Mouse (Mus musculus) MEL (cell line): ENCODE results near the gene Tanc1. TPM values are rescaled to one million over a fixed set of nuclear protein-coding genes. Genes with fewer than 3 reads are reported as not detected.

ENCODE experiments used
- DNase-seq: peaks from one replicate; pipeline ENCODE4 v3.0.0; 2011; ENCODE audit warnings: low read depth, low spot score
- H3K27ac ChIP-seq: 2 replicates; pipeline ENCODE4 v1.5.1; 2012; ENCODE audit warnings: low read depth, mild to moderate bottlenecking, control low read depth, low read length, moderate library complexity; ENCODE audit not compliant: control insufficient read depth
- H3K27me3 ChIP-seq, 2 experiments: fragments of 150-350 bp in 1 of 2; sonication (generic) in 1 of 2; 2 replicates each; pipeline ENCODE4 v1.6.1; 2012; ENCODE audit warnings: low read length in 2 of 2, mild to moderate bottlenecking in 2 of 2, improper control_type of control experiment in 1 of 2, moderate library complexity in 1 of 2; ENCODE audit not compliant: insufficient read depth in 2 of 2, control insufficient read depth in 1 of 2
- H3K36me3 ChIP-seq, 2 experiments: 2 replicates each; pipeline ENCODE4 v1.6.1; 2012 to 2014; ENCODE audit warnings: low read length in 2 of 2, improper control_type of control experiment in 1 of 2, inconsistent platforms in 1 of 2, mild to moderate bottlenecking in 1 of 2; ENCODE audit not compliant: insufficient read depth in 2 of 2, control insufficient read depth in 1 of 2
- H3K4me1 ChIP-seq, 2 experiments: fragments of 150-350 bp in 1 of 2; sonication (generic) in 1 of 2; 2 replicates each; pipeline ENCODE4 v1.6.1; 2012; ENCODE audit warnings: low read length in 2 of 2, improper control_type of control experiment in 1 of 2, mild to moderate bottlenecking in 1 of 2; ENCODE audit not compliant: insufficient read depth in 2 of 2, control insufficient read depth in 1 of 2
- H3K4me3 ChIP-seq, 2 experiments: fragments of 150-350 bp in 1 of 2; sonication (generic) in 1 of 2; 2 replicates each; pipeline ENCODE4 v1.5.1; 2012; ENCODE audit warnings: low read depth in 2 of 2, low read length in 2 of 2, mild to moderate bottlenecking in 2 of 2, moderate library complexity in 2 of 2, control low read depth in 1 of 2, improper control_type of control experiment in 1 of 2; ENCODE audit not compliant: control insufficient read depth in 1 of 2, insufficient read depth in 1 of 2
- H3K79me2 ChIP-seq: 2 replicates; pipeline ENCODE4 v1.6.1; 2012; ENCODE audit warnings: mild to moderate bottlenecking, low read length, moderate library complexity; ENCODE audit not compliant: control insufficient read depth, poor library complexity, insufficient read depth
- H3K9ac ChIP-seq: 2 replicates; pipeline ENCODE4 v1.6.1; 2012; ENCODE audit warnings: low read depth, mild to moderate bottlenecking, control low read depth, low read length, moderate library complexity; ENCODE audit not compliant: control insufficient read depth, poor library complexity, severe bottlenecking
- H3K9me3 ChIP-seq: fragments of 150-350 bp; sonication (generic); replicated peaks from 2 replicates; pipeline ENCODE4 v1.6.1; 2012; ENCODE audit warnings: mild to moderate bottlenecking, low read length, improper control_type of control experiment, moderate library complexity; ENCODE audit not compliant: insufficient read depth
- CHD1 ChIP-seq: IDR thresholded peaks from 2 replicates; pipeline ENCODE4 v1.6.1; 2012; ENCODE audit warnings: low read depth, mild to moderate bottlenecking, inconsistent platforms, low read length, improper control_type of control experiment
- CTCF ChIP-seq, 3 experiments: IDR thresholded peaks in 2 of 3; conservative IDR thresholded peaks in 1 of 3; 2 replicates each; pipeline ENCODE4 v1.5.1; 2011 to 2012; ENCODE audit warnings: low read length in 3 of 3, low read depth in 2 of 3, mild to moderate bottlenecking in 2 of 3, improper control_type of control experiment in 1 of 3, inconsistent platforms in 1 of 3, mixed read lengths in 1 of 3, moderate library complexity in 1 of 3; ENCODE audit not compliant: control insufficient read depth in 1 of 3, insufficient read depth in 1 of 3, poor library complexity in 1 of 3, severe bottlenecking in 1 of 3
- E2F4 ChIP-seq: IDR thresholded peaks from 2 replicates; pipeline ENCODE4 v1.6.1; 2011; ENCODE audit warnings: low read depth, low read length, improper control_type of control experiment, borderline replicate concordance
- ELF1 ChIP-seq: IDR thresholded peaks from 2 replicates; pipeline ENCODE4 v1.6.1; 2014; ENCODE audit warnings: low read depth, mild to moderate bottlenecking, inconsistent platforms, low read length, improper control_type of control experiment, moderate library complexity
- GABPA ChIP-seq: IDR thresholded peaks from 2 replicates; pipeline ENCODE4 v1.6.1; 2012; ENCODE audit warnings: low read depth, mild to moderate bottlenecking, inconsistent platforms, low read length, improper control_type of control experiment, moderate library complexity
- HCFC1 ChIP-seq: IDR thresholded peaks from 2 replicates; pipeline ENCODE4 v1.6.1; 2012; ENCODE audit warnings: low read depth, mild to moderate bottlenecking, inconsistent platforms, low read length, improper control_type of control experiment, moderate library complexity
- JUND ChIP-seq: IDR thresholded peaks from 2 replicates; pipeline ENCODE4 v1.6.1; 2011; ENCODE audit warnings: low read depth, mild to moderate bottlenecking, improper control_type of control experiment, low read length
- MAFK ChIP-seq: IDR thresholded peaks from 2 replicates; pipeline ENCODE4 v1.6.1; 2011; ENCODE audit warnings: low read depth, mild to moderate bottlenecking, low read length, improper control_type of control experiment, borderline replicate concordance
- MAX ChIP-seq: IDR thresholded peaks from 2 replicates; pipeline ENCODE4 v1.6.1; 2011; ENCODE audit warnings: low read length, improper control_type of control experiment
- MAZ ChIP-seq: IDR thresholded peaks from 2 replicates; pipeline ENCODE4 v1.6.1; 2012; ENCODE audit warnings: low read depth, mild to moderate bottlenecking, inconsistent platforms, low read length, improper control_type of control experiment
- MEF2A ChIP-seq: IDR thresholded peaks from 2 replicates; pipeline ENCODE4 v1.6.1; 2014; ENCODE audit warnings: low read depth, mild to moderate bottlenecking, inconsistent platforms, low read length, improper control_type of control experiment; ENCODE audit not compliant: poor library complexity, insufficient replicate concordance, severe bottlenecking; ENCODE audit errors: extremely low read depth
- MYC ChIP-seq: IDR thresholded peaks from 2 replicates; pipeline ENCODE4 v1.6.1; 2011; ENCODE audit warnings: low read depth, mild to moderate bottlenecking, low read length, improper control_type of control experiment, moderate library complexity
- NELFE ChIP-seq: IDR thresholded peaks from 2 replicates; pipeline ENCODE4 v1.6.1; 2011; ENCODE audit warnings: low read depth, low read length, improper control_type of control experiment
- POLR2AphosphoS2 ChIP-seq: IDR thresholded peaks from 2 replicates; pipeline ENCODE4 v1.6.1; 2011; ENCODE audit warnings: low read length, improper control_type of control experiment
- RAD21 ChIP-seq: IDR thresholded peaks from 2 replicates; pipeline ENCODE4 v1.6.1; 2011; ENCODE audit warnings: mild to moderate bottlenecking, low read depth, low read length, improper control_type of control experiment
- TAL1 ChIP-seq: IDR thresholded peaks from 2 replicates; pipeline ENCODE4 v1.6.1; 2012; ENCODE audit warnings: mild to moderate bottlenecking, inconsistent platforms, low read length, moderate library complexity, mixed read lengths
- TBP ChIP-seq: IDR thresholded peaks from 2 replicates; pipeline ENCODE4 v1.8.0; 2011; ENCODE audit warnings: low read depth, low read length, improper control_type of control experiment
- UBTF ChIP-seq: IDR thresholded peaks from 2 replicates; pipeline ENCODE4 v1.6.1; 2012; ENCODE audit warnings: low read depth, mild to moderate bottlenecking, inconsistent platforms, low read length, improper control_type of control experiment, moderate library complexity, borderline replicate concordance; ENCODE audit not compliant: insufficient read depth
- USF2 ChIP-seq, 2 experiments: IDR thresholded peaks; 2 replicates each; pipeline ENCODE4 v1.6.1; 2011 to 2012; ENCODE audit warnings: improper control_type of control experiment in 2 of 2, low read length in 2 of 2, borderline replicate concordance in 1 of 2, inconsistent platforms in 1 of 2, low read depth in 1 of 2, mild to moderate bottlenecking in 1 of 2; ENCODE audit not compliant: insufficient read depth in 1 of 2
- ZC3H11A ChIP-seq: IDR thresholded peaks from 2 replicates; pipeline ENCODE4 v1.6.1; 2012; ENCODE audit warnings: low read depth, mild to moderate bottlenecking, inconsistent platforms, low read length, improper control_type of control experiment
- ZMIZ1 ChIP-seq: IDR thresholded peaks from 2 replicates; pipeline ENCODE4 v1.6.1; 2012; ENCODE audit warnings: low read depth, mild to moderate bottlenecking, inconsistent platforms, low read length, improper control_type of control experiment, moderate library complexity
- polyA plus RNA-seq, 2 experiments: library from polyadenylated mRNA; stranded (reverse) in 1 of 2; unstranded in 1 of 2; fragments of >175 nt in 1 of 2; fragments of >200 nt in 1 of 2; gene quantifications; 2 replicates each; pipeline versions ENCODE4 v1.2.1 to v1.2.4; 2012; ENCODE audit warnings: low replicate concordance in 2 of 2, low read depth in 1 of 2; ENCODE audit not compliant: insufficient read length in 2 of 2, insufficient read depth in 1 of 2, missing spikeins in 1 of 2
- total RNA-seq: library from RNA; depleted of rRNA; stranded (reverse); fragments of 300-350 nt; gene quantifications from 2 replicates; pipeline ENCODE4 v1.2.3, GENCODE M21; 2012

Tanc1 gene
- total and polyA plus RNA-seq, 3 experiments, result 0.54 to 0.78 TPM; not detected in 1

- TF ChIP-seq MAZ, result no peak
- TF ChIP-seq CTCF (IDR thresholded peaks at IDR 0.05 in 2 of 3, conservative IDR thresholded peaks at IDR 0.05 in 1 of 3; ENCODE audit: control insufficient read depth in 1 of 3, insufficient read depth in 1 of 3, low read depth in 2 of 3, low read length in 3 of 3, poor library complexity in 1 of 3, severe bottlenecking in 1 of 3), result no peak
- H3K4me1 ChIP-seq, result no peaks in the 10 kb centered on the region
- no peak for DNase-seq
Observed at GRCm38 (mm10) chr2:59681181-59681580, 69.3 kb downstream of the Tanc1 start.

GRCm38 (mm10) chr2:59684864-59685605 is 73.2 kb downstream of the Tanc1 start:
- Histone ChIP-seq H3K27ac (no peak overlapping the region), H3K9ac (no peak overlapping the region), H3K36me3 (no peaks in the 10 kb centered on the region), H3K4me3 (no peak overlapping the region), H3K9me3 (no peaks in the 10 kb centered on the region)
- no peak for TF ChIP-seq MAX
- no peak for TF ChIP-seq ELF1
- no peak for TF ChIP-seq CHD1
- TF ChIP-seq E2F4, result no peak
- TF ChIP-seq CTCF (IDR thresholded peaks at IDR 0.05 in 2 of 3, conservative IDR thresholded peaks at IDR 0.05 in 1 of 3; ENCODE audit: control insufficient read depth in 1 of 3, insufficient read depth in 1 of 3, low read depth in 2 of 3, low read length in 3 of 3, poor library complexity in 1 of 3, severe bottlenecking in 1 of 3), result no peak
- TF ChIP-seq JUND, result no peak
- TF ChIP-seq UBTF, result no peak
- TF ChIP-seq, all 39 proteins: peak for 0
- Histone ChIP-seq H3K4me1 (no peaks in the 10 kb centered on the region), H3K79me2 (no peaks in the 10 kb centered on the region), H3K27me3 (no peaks in the 10 kb centered on the region)
- DNase-seq, result no peak

More at GRCm38 (mm10) chr2:59681181-59681580, 69.3 kb downstream of the Tanc1 start:
- Histone ChIP-seq H3K9me3 (no peaks in the 10 kb centered on the region), H3K27me3 (no peaks in the 10 kb centered on the region), H3K79me2 (no peaks in the 10 kb centered on the region), H3K9ac (no peak overlapping the region), H3K4me3 (no peak overlapping the region), H3K27ac (no peak overlapping the region), H3K36me3 (no peaks in the 10 kb centered on the region)

GRCm38 (mm10) chr2:59685606-59685950 is 73.7 kb downstream of the Tanc1 start:
- H3K4me3 ChIP-seq, result no peak overlapping the region

More at GRCm38 (mm10) chr2:59685606-59685950, 73.7 kb downstream of the Tanc1 start:
- Histone ChIP-seq H3K79me2 (no peaks in the 10 kb centered on the region), H3K27me3 (no peaks in the 10 kb centered on the region), H3K9me3 (no peaks in the 10 kb centered on the region), H3K9ac (no peak overlapping the region), H3K27ac (no peak overlapping the region), H3K4me1 (no peaks in the 10 kb centered on the region), H3K36me3 (no peaks in the 10 kb centered on the region)
- DNase-seq, result no peak
- no peak for TF ChIP-seq ZC3H11A
- no peak for TF ChIP-seq RAD21
- no peak for TF ChIP-seq ZMIZ1
- no peak for TF ChIP-seq TAL1
- no peak for TF ChIP-seq TBP
- no peak for TF ChIP-seq ELF1
- TF ChIP-seq NELFE, result no peak
- no peak for TF ChIP-seq POLR2AphosphoS2
- TF ChIP-seq USF2 (IDR thresholded peaks at IDR 0.05; ENCODE audit: borderline replicate concordance in 1 of 2, insufficient read depth in 1 of 2, low read depth in 1 of 2, low read length in 2 of 2), result no peak
- TF ChIP-seq JUND, result no peak
- no peak for TF ChIP-seq UBTF
- TF ChIP-seq MYC, result no peak
- TF ChIP-seq MEF2A, result no peak
- no peak for TF ChIP-seq GABPA
- no peak for TF ChIP-seq MAZ
- TF ChIP-seq MAFK, result no peak
- no peak for TF ChIP-seq HCFC1
